Mouse (Mus musculus) midbrain, embryonic 15.5 days (tissue): ENCODE measurements at regions not wholly inside any gene's neighbourhood (a gene's known extent, or its start where the extent isn't known, plus 50 kb on each side); places are given as distances from the start of the nearest gene placed in this dataset.
A peak's percentile ranks its signal among the peaks of the same experiment; 100 is the strongest.

Experiments used
- ATAC-seq: fragments of 200-750 bp; cut with Nextera tagmentation; replicated peaks from 2 replicates; pipeline ENCODE4 v1.8.0; 2017; ENCODE audit warnings: moderate TSS enrichment
- H3K27ac ChIP-seq: fragments of 300-500 bp; sonication (generic); 2 replicates; pipeline ENCODE4 v1.5.1; 2015; ENCODE audit warnings: mild to moderate bottlenecking, inconsistent platforms
- H3K27me3 ChIP-seq: fragments of 300-500 bp; sonication (generic); replicated peaks from 2 replicates; pipeline ENCODE4 v1.6.1; 2015; ENCODE audit warnings: inconsistent platforms
- H3K36me3 ChIP-seq: fragments of 300-500 bp; sonication (generic); replicated peaks from 2 replicates; pipeline ENCODE4 v1.6.1; 2015; ENCODE audit warnings: inconsistent platforms
- H3K4me1 ChIP-seq: fragments of 300-500 bp; sonication (generic); 2 replicates; pipeline ENCODE4 v1.6.1; 2015; ENCODE audit warnings: inconsistent platforms
- H3K4me2 ChIP-seq: fragments of 300-500 bp; sonication (generic); 2 replicates; pipeline ENCODE4 v1.6.1; 2015; ENCODE audit warnings: inconsistent platforms, mild to moderate bottlenecking, moderate library complexity
- H3K4me3 ChIP-seq: fragments of 300-500 bp; sonication (generic); 2 replicates; pipeline ENCODE4 v1.5.1; 2015; ENCODE audit warnings: mild to moderate bottlenecking, inconsistent platforms
- H3K9ac ChIP-seq: fragments of 300-500 bp; sonication (generic); 2 replicates; pipeline ENCODE4 v1.6.1; 2015; ENCODE audit warnings: mild to moderate bottlenecking, inconsistent platforms
- H3K9me3 ChIP-seq: fragments of 300-500 bp; sonication (generic); 2 replicates; pipeline ENCODE4 v1.6.1; 2016; ENCODE audit warnings: inconsistent platforms
- WGBS: fragments of 180-500 bp; shearing (Covaris S2); methylation state at CpG from one replicate; pipeline ENCODE4 v1.1.7; 2015; ENCODE audit warnings: mixed read lengths; 5-methylcytosine and 5-hydroxymethylcytosine counted together

- ATAC-seq, result no peak
- Histone ChIP-seq H3K9ac (no peak overlapping the region), H3K4me3 (no peak overlapping the region), H3K4me1 (no peaks in the 10 kb centered on the region), H3K9me3 (no peaks in the 10 kb centered on the region), H3K27me3 (no peaks in the 10 kb centered on the region), H3K36me3 (no peaks in the 10 kb centered on the region), H3K4me2 (no peak overlapping the region), H3K27ac (no peak overlapping the region)
- WGBS, result 84% methylated on average over 7 of the region's 7 CpGs
These were observed 180.8 kb upstream of the Rad23b start for GRCm38 (mm10) chr4:55169063-55169462.

GRCm38 (mm10) chr4:55172334-55172891, 177.4 kb upstream of the Rad23b start:
- no peak overlapping the region for H3K4me2 ChIP-seq
- H3K4me1 ChIP-seq, result no peaks in the 10 kb centered on the region
- no peaks in the 10 kb centered on the region for H3K9me3 ChIP-seq
- H3K27me3 ChIP-seq, result no peaks in the 10 kb centered on the region
- ATAC-seq, result no peak
- WGBS, result 90% methylated on average over 6 of the region's 6 CpGs
- no peaks in the 10 kb centered on the region for H3K36me3 ChIP-seq
- H3K27ac ChIP-seq, result no peak overlapping the region
- H3K9ac ChIP-seq, result no peak overlapping the region
- H3K4me3 ChIP-seq, result no peak overlapping the region

- no peak for ATAC-seq
- Histone ChIP-seq H3K9ac (no peak overlapping the region), H3K4me1 (no peaks in the 10 kb centered on the region), H3K27me3 (no peaks in the 10 kb centered on the region), H3K9me3 (no peaks in the 10 kb centered on the region), H3K36me3 (no peaks in the 10 kb centered on the region), H3K27ac (no peak overlapping the region), H3K4me3 (no peak overlapping the region), H3K4me2 (no peak overlapping the region)
- WGBS, result 62% methylated on average over 3 of the region's 3 CpGs
These were observed 173.8 kb upstream of the Rad23b start for GRCm38 (mm10) chr4:55176026-55176425.

GRCm38 (mm10) chr4:55179456-55179855, 170.4 kb upstream of the Rad23b start:
- H3K4me3 ChIP-seq, result no peak overlapping the region
- H3K4me1 ChIP-seq, result no peaks in the 10 kb centered on the region
- H3K36me3 ChIP-seq, result no peaks in the 10 kb centered on the region
- H3K27me3 ChIP-seq, result no peaks in the 10 kb centered on the region
- H3K4me2 ChIP-seq, result no peak overlapping the region
- no peaks in the 10 kb centered on the region for H3K9me3 ChIP-seq
- WGBS, result 58% methylated on average over 2 of the region's 2 CpGs
- H3K27ac ChIP-seq, result no peak overlapping the region
- ATAC-seq, result no peak
- no peak overlapping the region for H3K9ac ChIP-seq

- Histone ChIP-seq H3K9me3 (no peaks in the 10 kb centered on the region), H3K36me3 (no peaks in the 10 kb centered on the region), H3K27me3 (no peaks in the 10 kb centered on the region), H3K4me2 (no peak overlapping the region), H3K4me3 (no peak overlapping the region), H3K4me1 (no peaks in the 10 kb centered on the region), H3K27ac (no peak overlapping the region), H3K9ac (no peak overlapping the region)
- WGBS, result 70% methylated on average over 3 of the region's 3 CpGs
- no peak for ATAC-seq
These were observed 166.3 kb upstream of the Rad23b start for GRCm38 (mm10) chr4:55183519-55183918.

GRCm38 (mm10) chr4:55188716-55189115, 161.1 kb upstream of the Rad23b start:
- H3K36me3 ChIP-seq, result no peaks in the 10 kb centered on the region
- no peak overlapping the region for H3K27ac ChIP-seq
- no peaks in the 10 kb centered on the region for H3K27me3 ChIP-seq
- no peaks in the 10 kb centered on the region for H3K9me3 ChIP-seq
- no peaks in the 10 kb centered on the region for H3K4me1 ChIP-seq
- H3K9ac ChIP-seq, result no peak overlapping the region
- no peak overlapping the region for H3K4me3 ChIP-seq
- 88% methylated on average over 7 of the region's 7 CpGs for WGBS
- no peak overlapping the region for H3K4me2 ChIP-seq
- no peak for ATAC-seq

GRCm38 (mm10) chr4:55190586-55190985, 159.3 kb upstream of the Rad23b start:
- H3K4me1 ChIP-seq, result no peaks in the 10 kb centered on the region
- no peak overlapping the region for H3K4me2 ChIP-seq
- ATAC-seq, result no peak
- no peak overlapping the region for H3K4me3 ChIP-seq
- H3K9me3 ChIP-seq, result no peaks in the 10 kb centered on the region
- no peaks in the 10 kb centered on the region for H3K27me3 ChIP-seq
- H3K27ac ChIP-seq, result no peak overlapping the region
- 86% methylated on average over 6 of the region's 6 CpGs for WGBS
- no peak overlapping the region for H3K9ac ChIP-seq
- no peaks in the 10 kb centered on the region for H3K36me3 ChIP-seq

- no peaks in the 10 kb centered on the region for H3K4me1 ChIP-seq
- H3K36me3 ChIP-seq, result no peaks in the 10 kb centered on the region
- 96% methylated on average over 1 of the region's 1 CpGs for WGBS
- ATAC-seq, result no peak
- no peak overlapping the region for H3K9ac ChIP-seq
- no peak overlapping the region for H3K4me3 ChIP-seq
- H3K9me3 ChIP-seq, result no peaks in the 10 kb centered on the region
- H3K4me2 ChIP-seq, result no peak overlapping the region
- H3K27ac ChIP-seq, result no peak overlapping the region
- no peaks in the 10 kb centered on the region for H3K27me3 ChIP-seq
These were observed 155.8 kb upstream of the Rad23b start for GRCm38 (mm10) chr4:55194061-55194460.

GRCm38 (mm10) chr4:55194552-55194951, 155.3 kb upstream of the Rad23b start:
- H3K4me1 ChIP-seq, result no peaks in the 10 kb centered on the region
- no peaks in the 10 kb centered on the region for H3K27me3 ChIP-seq
- H3K4me2 ChIP-seq, result no peak overlapping the region
- no peaks in the 10 kb centered on the region for H3K9me3 ChIP-seq
- no peak overlapping the region for H3K4me3 ChIP-seq
- ATAC-seq, result no peak
- no peaks in the 10 kb centered on the region for H3K36me3 ChIP-seq
- no peak overlapping the region for H3K27ac ChIP-seq
- 85% methylated on average over 4 of the region's 4 CpGs for WGBS
- H3K9ac ChIP-seq, result no peak overlapping the region

GRCm38 (mm10) chr4:55203731-55204710, 145.8 kb upstream of the Rad23b start:
- WGBS, result 43% methylated on average over 20 of the region's 20 CpGs

GRCm38 (mm10) chr4:55206226-55206625, 143.6 kb upstream of the Rad23b start:
- Histone ChIP-seq H3K36me3 (no peaks in the 10 kb centered on the region), H3K4me3 (no peak overlapping the region), H3K27me3 (no peaks in the 10 kb centered on the region; the same call in 1 of the 2 replicates), H3K4me2 (no peak overlapping the region), H3K9ac (no peak overlapping the region), H3K9me3 (no peaks in the 10 kb centered on the region), H3K4me1 (peaks cover 13% of the 10 kb centered on the region), H3K27ac (no peak overlapping the region)
- no peak for ATAC-seq
- 85% methylated on average over 3 of the region's 3 CpGs for WGBS

More at GRCm38 (mm10) chr4:55203731-55204710, 145.8 kb upstream of the Rad23b start:
- no peaks in the 10 kb centered on the region for H3K9me3 ChIP-seq
- H3K4me2 ChIP-seq, result no peak overlapping the region; the same call in 1 of the 2 replicates
- no peaks in the 10 kb centered on the region for H3K36me3 ChIP-seq
- no peak overlapping the region for H3K27ac ChIP-seq
- H3K27me3 ChIP-seq, result no peaks in the 10 kb centered on the region; the same call in 1 of the 2 replicates
- ATAC-seq, result no peak
- no peak overlapping the region for H3K9ac ChIP-seq
- H3K4me3 ChIP-seq, result no peak overlapping the region
- peaks cover 11% of the 10 kb centered on the region for H3K4me1 ChIP-seq

- Histone ChIP-seq H3K36me3 (no peaks in the 10 kb centered on the region), H3K27me3 (no peaks in the 10 kb centered on the region; the same call in 1 of the 2 replicates), H3K9me3 (no peaks in the 10 kb centered on the region), H3K4me3 (no peak overlapping the region), H3K9ac (no peak overlapping the region), H3K4me2 (peak overlapping the region; percentile 24), H3K4me1 (peaks cover 13% of the 10 kb centered on the region), H3K27ac (peak overlapping the region; percentile 43; the same call in 1 of the 2 replicates)
- 17% methylated on average over 13 of the region's 13 CpGs for WGBS
- no peak; the same call in 1 of the 2 replicates for ATAC-seq
These were observed 142.0 kb upstream of the Rad23b start for GRCm38 (mm10) chr4:55207749-55208385.
